Comparison of ENCODE assay signal across 7 mouse cellular contexts in the genomic region with DNA sequence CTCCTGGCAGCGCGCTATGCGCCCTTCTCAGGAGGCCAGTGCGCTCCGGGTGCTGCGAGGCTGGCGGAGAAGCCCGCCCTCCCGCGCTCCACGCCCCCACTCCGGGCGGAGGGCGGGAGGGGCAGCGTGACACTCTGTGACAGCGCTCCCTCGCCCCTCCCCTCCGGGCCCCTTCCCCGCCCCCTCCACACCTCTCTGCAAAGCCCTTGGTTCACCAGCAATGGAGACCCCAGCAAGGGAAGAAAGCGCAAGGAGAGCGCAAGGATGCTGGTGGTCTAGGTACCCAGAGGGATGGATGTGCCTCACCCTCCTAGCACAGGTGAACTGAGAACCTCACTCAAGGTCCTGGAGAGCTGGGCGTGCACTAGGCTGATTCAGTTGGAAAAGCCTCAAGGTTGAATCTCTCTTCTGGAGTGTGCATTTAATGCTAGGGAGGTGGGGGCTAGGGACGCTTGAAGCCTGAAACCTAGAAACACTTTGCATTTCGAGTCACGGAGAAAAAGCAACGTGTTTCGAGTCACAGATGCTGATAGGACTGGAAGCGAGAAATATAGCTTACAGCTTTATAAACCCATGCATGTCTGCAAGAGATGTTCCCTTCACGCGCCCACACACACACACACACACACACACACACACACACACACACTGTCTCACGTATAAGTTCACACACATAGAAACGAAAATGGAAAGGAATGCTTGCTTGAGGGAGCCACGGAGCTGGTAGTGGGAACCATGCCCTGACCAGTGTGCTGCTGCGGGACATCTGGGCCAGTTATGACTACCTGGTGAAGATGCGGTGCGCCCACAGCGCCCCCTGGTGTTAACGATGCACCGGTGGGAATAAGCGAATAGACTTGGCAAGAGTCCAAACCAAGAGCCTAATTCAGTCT. TPM values are rescaled to one million over a fixed set of nuclear protein-coding genes. Genes with fewer than 3 reads are reported as not detected.
DNase-seq lines count a peak whose midpoint lies in the region; ATAC-seq and TF ChIP-seq lines count a peak whose summit lies in the region.

A gene (minus strand): TSS at position 106 of the 893 bp plus-strand sequence.

- H3K27me3 ChIP-seq in intestine, embryonic 15.5 days (replicated peaks): peaks cover 34% of the 10 kb centered on the region
- H3K27me3 ChIP-seq in midbrain, embryonic 10.5 days (ENCODE audit: low read depth, poor library complexity, severe bottlenecking): peaks cover 48% of the 10 kb centered on the region
- peaks cover 14% of the 10 kb centered on the region for H3K27me3 ChIP-seq in small intestine, adult 2 months (ENCODE audit: control insufficient read depth, insufficient read depth, low read length)

- TF ChIP-seq POLR2A in small intestine, adult 2 months (IDR thresholded peaks at IDR 0.05; ENCODE audit: low read depth, low read length): no peak

- TF ChIP-seq CTCF in small intestine, adult 2 months (IDR thresholded peaks at IDR 0.05; ENCODE audit: extremely low read depth, insufficient read length, insufficient replicate concordance, low read depth, low read length): peak; percentile 92; the same call in 1 of the 2 replicates

- no peaks in the 10 kb centered on the region for H3K9me3 ChIP-seq in intestine, embryonic 15.5 days
- H3K9me3 ChIP-seq in midbrain, embryonic 10.5 days (replicated peaks): no peaks in the 10 kb centered on the region

- no peaks in the 10 kb centered on the region for H3K36me3 ChIP-seq in intestine, embryonic 15.5 days
- no peaks in the 10 kb centered on the region for H3K36me3 ChIP-seq in midbrain, embryonic 10.5 days
- no peaks in the 10 kb centered on the region for H3K36me3 ChIP-seq in small intestine, adult 2 months (ENCODE audit: control insufficient read depth, insufficient read depth, low read length)

- H3K4me3 ChIP-seq in intestine, embryonic 15.5 days (replicated peaks): peak within 1 kb of the TSS; percentile 40
- peak within 1 kb of the TSS; percentile 65 for H3K4me3 ChIP-seq in midbrain, embryonic 10.5 days
- H3K4me3 ChIP-seq in small intestine, adult 2 months (ENCODE audit: low read depth, low read length): peak within 1 kb of the TSS; percentile 50

- DNase-seq in adrenal gland, adult 18-20 months (ENCODE audit: low spot score in 2 of 2): peak; percentile 78 to 79
- peak; percentile 88 for DNase-seq in embryo, embryonic 10 days (ENCODE audit: low spot score)
- peak; percentile 72 to 74 for DNase-seq in gastrocnemius, postnatal 36 days
- DNase-seq in left cerebral cortex, postnatal 25 days (ENCODE audit: low spot score in 2 of 2): peak; percentile 75 to 84
- peak; percentile 75 for DNase-seq in midbrain, embryonic 10.5 days (ENCODE audit: low spot score)

- WGBS in intestine, embryonic 15.5 days: 4% methylated on average over 38 of the region's 40 CpGs
- 3% methylated on average over 40 of the region's 40 CpGs for WGBS in midbrain, embryonic 10.5 days
- 5% methylated on average over 38 of the region's 40 CpGs for WGBS in small intestine, adult 2 months

- H3K9ac ChIP-seq in intestine, embryonic 15.5 days: peak within 1 kb of the TSS; percentile 35; the same call in 1 of the 2 replicates

- ATAC-seq in intestine, embryonic 15.5 days: peak; percentile 73

- peak within 1 kb of the TSS; percentile 88 for H3K4me2 ChIP-seq in intestine, embryonic 15.5 days (replicated peaks)

- no peak within 1 kb of the TSS for H3K27ac ChIP-seq in intestine, embryonic 15.5 days
- peak within 1 kb of the TSS; percentile 81 for H3K27ac ChIP-seq in midbrain, embryonic 10.5 days (replicated peaks)
- no peak within 1 kb of the TSS for H3K27ac ChIP-seq in small intestine, adult 2 months (ENCODE audit: insufficient read depth, low read depth, low read length)

- intact Hi-C loops in gastrocnemius, postnatal 36 days (cut with DNase I): loop anchor here (1.0 to 2.0 kb wide), 2 partner anchors 49 to 65 kb away; no protein-coding TSS in a partner anchor
- intact Hi-C loops in left cerebral cortex, postnatal 25 days (cut with DNase I): loop anchor here (2.0 to 5.0 kb wide), 4 partner anchors 19 to 216 kb away; a partner anchor contains a TSS

- peaks cover 19% of the 10 kb centered on the region for H3K4me1 ChIP-seq in intestine, embryonic 15.5 days (replicated peaks)
- H3K4me1 ChIP-seq in midbrain, embryonic 10.5 days: peaks cover 43% of the 10 kb centered on the region
- H3K4me1 ChIP-seq in small intestine, adult 2 months (ENCODE audit: control insufficient read depth, insufficient read depth, insufficient read length, low read length): no peaks in the 10 kb centered on the region; the same call in 1 of the 2 replicates

RNA-seq across cellular contexts. Expression of the gene that starts here (rescaled TPM):
- under 1 TPM; 0.33 to 0.86 TPM for total RNA-seq in adrenal gland, adult 18-20 months (2021)
- total RNA-seq in gastrocnemius, postnatal 36 days (2021): under 1 TPM; 0.18 to 0.42 TPM
- polyA plus RNA-seq in intestine, embryonic 15.5 days (2015; fragmentation: Nextera tagmentation; extraction: Ambion mirVana): 1.4 and 1.6 TPM in 2 replicates
- 100 to 1,000 TPM; 157 to 180 TPM for total RNA-seq in left cerebral cortex, postnatal 25 days (2021)
- 2.8 and 6.6 TPM in 2 replicates for polyA plus RNA-seq in midbrain, embryonic 10.5 days (2016; fragmentation: Nextera tagmentation; extraction: Ambion mirVana)
- 14.8 and 15.0 TPM in 2 replicates for polyA plus RNA-seq in small intestine, adult 2 months (2012; rRNA removed)

Comparison
In these comparisons a context has a peak if more than half of its experiments do, and no peak if none do; other contexts are left out.
1. RNA of the gene that starts here (total RNA-seq): 157 to 180 TPM in left cerebral cortex, postnatal 25 days; 0.33 to 0.86 TPM in adrenal gland, adult 18-20 months and 0.18 to 0.42 TPM in gastrocnemius, postnatal 36 days; every median in the first group is over 10 times any median in the second.
2. Peak in DNase-seq in adrenal gland, adult 18-20 months; RNA of the gene not detected or under 1 TPM.
3. Peak in DNase-seq in gastrocnemius, postnatal 36 days; RNA of the gene not detected or under 1 TPM.
4. Peak in every context shown above with its lines, with median percentiles within 50 percentile points of each other: DNase-seq and H3K4me3 ChIP-seq.